Mouse (Mus musculus) lung, embryonic 14.5 days (tissue): ENCODE measurements at regions not wholly inside any gene's neighbourhood (a gene's known extent, or its start where the extent isn't known, plus 50 kb on each side); places are given as distances from the start of the nearest gene placed in this dataset.

Source experiments
- ATAC-seq: fragments of 200-750 bp; cut with Nextera tagmentation; 2 replicates; pipeline ENCODE4 v1.8.0; 2017; ENCODE audit warnings: mild to moderate bottlenecking, moderate TSS enrichment, moderate library complexity; ENCODE audit not compliant: insufficient read depth
- DNase-seq: peaks from one replicate; pipeline ENCODE4 v3.0.0-alpha.2; 2015
- H3K27ac ChIP-seq: fragments of 300-500 bp; sonication (generic); 2 replicates; pipeline ENCODE4 v1.5.1; 2014; ENCODE audit warnings: low read depth, mild to moderate bottlenecking, moderate library complexity
- H3K27me3 ChIP-seq: fragments of 300-500 bp; sonication (generic); 2 replicates; pipeline ENCODE4 v1.6.1; 2014; ENCODE audit warnings: low read length, control low read depth; ENCODE audit not compliant: insufficient read depth
- H3K36me3 ChIP-seq: fragments of 300-500 bp; sonication (generic); 2 replicates; pipeline ENCODE4 v1.6.1; 2014; ENCODE audit warnings: control low read depth; ENCODE audit not compliant: insufficient read depth
- H3K4me1 ChIP-seq: fragments of 300-500 bp; sonication (generic); 2 replicates; pipeline ENCODE4 v1.6.1; 2014; ENCODE audit warnings: antibody characterized with exemption, control low read depth; ENCODE audit not compliant: insufficient read depth
- H3K4me2 ChIP-seq: fragments of 300-500 bp; sonication (generic); 2 replicates; pipeline ENCODE4 v1.6.1; 2014; ENCODE audit warnings: mild to moderate bottlenecking
- H3K4me3 ChIP-seq: fragments of 300-500 bp; sonication (generic); 2 replicates; pipeline ENCODE4 v1.5.1; 2014; ENCODE audit warnings: low read depth, low read length
- H3K9ac ChIP-seq: fragments of 300-500 bp; sonication (generic); 2 replicates; pipeline ENCODE4 v1.6.1; 2014
- H3K9me3 ChIP-seq: fragments of 300-500 bp; sonication (generic); 2 replicates; pipeline ENCODE4 v1.6.1; 2016; ENCODE audit warnings: low read depth, low read length, control low read depth
- CTCF ChIP-seq: IDR thresholded peaks from 2 replicates; pipeline ENCODE4 v1.5.1; 2016; ENCODE audit warnings: antibody characterized with exemption, low read depth
- WGBS: fragments of 180-500 bp; shearing (Covaris S2); extraction: QIAGEN DNeasy Blood & Tissue Kit; methylation state at CpG from one replicate; pipeline ENCODE4 v1.1.7; 2014; 5-methylcytosine and 5-hydroxymethylcytosine counted together

DNA sequence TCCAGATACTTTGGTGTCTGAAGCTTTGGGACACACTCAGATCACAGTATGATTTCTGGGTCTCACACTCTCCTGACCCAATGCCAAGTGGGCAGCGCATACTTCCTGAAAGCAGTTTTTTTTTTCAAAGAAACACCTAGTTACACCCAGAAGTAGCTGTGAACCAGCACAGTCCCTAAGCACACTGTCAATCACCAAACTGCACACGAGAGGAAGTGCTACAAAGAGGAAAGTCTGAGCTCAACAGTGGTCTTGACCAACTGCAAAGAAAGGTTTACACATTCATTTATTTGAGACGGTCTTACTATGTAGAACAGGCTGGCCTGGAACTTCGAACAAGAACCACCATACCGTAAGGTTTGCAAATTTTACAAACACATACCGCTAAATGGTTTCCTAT lies 70.2 kb upstream of the Plekha5 start:
- DNase-seq (peak; percentile 36), ATAC-seq (peak; percentile 66)
- WGBS, result 39% methylated on average over 6 of the region's 6 CpGs
- no peaks in the 10 kb centered on the region; the same call in 1 of the 2 replicates for H3K4me1 ChIP-seq
- peak overlapping the region; percentile 26; the same call in 1 of the 2 replicates for H3K27ac ChIP-seq
- no peaks in the 10 kb centered on the region for H3K36me3 ChIP-seq
- H3K4me3 ChIP-seq, result no peak overlapping the region
- H3K27me3 ChIP-seq, result no peaks in the 10 kb centered on the region
- no peak for TF ChIP-seq CTCF
- H3K4me2 ChIP-seq, result no peak overlapping the region
- H3K9me3 ChIP-seq, result no peaks in the 10 kb centered on the region
- H3K9ac ChIP-seq, result no peak overlapping the region

GRCm38 (mm10) chr6:140351365-140352095 lies 72.3 kb upstream of the Plekha5 start:
- Histone ChIP-seq H3K4me2 (no peak overlapping the region), H3K27me3 (no peaks in the 10 kb centered on the region), H3K27ac (no peak overlapping the region), H3K9me3 (no peaks in the 10 kb centered on the region), H3K36me3 (no peaks in the 10 kb centered on the region), H3K9ac (no peak overlapping the region), H3K4me1 (no peaks in the 10 kb centered on the region; the same call in 1 of the 2 replicates), H3K4me3 (no peak overlapping the region)
- TF ChIP-seq CTCF, result no peak
- DNase-seq (no peak), ATAC-seq (no peak)
- WGBS, result 70% methylated on average over 6 of the region's 6 CpGs

DNA sequence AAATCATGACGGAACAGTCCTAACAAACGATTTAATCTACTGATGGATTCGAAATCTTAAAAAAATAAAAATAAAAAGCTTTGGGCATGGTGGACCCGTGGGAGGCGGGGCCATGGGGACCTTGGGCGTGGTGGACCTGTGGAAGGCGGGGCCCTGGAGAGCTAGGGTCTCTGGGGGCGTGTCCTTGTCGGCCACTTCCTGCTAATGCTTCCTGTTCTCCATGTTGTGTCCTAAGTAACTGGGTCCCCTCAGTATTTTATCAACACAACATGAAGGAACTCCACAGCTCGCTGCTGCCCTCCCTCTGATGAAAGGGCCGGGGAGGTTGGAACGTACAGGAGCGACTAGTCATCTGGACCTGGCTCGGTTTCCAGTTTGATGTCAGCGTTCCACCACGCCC lies 75.3 kb upstream of the Plekha5 start:
- no peak for TF ChIP-seq CTCF
- no peak for ATAC-seq
- 86% methylated on average over 16 of the region's 16 CpGs for WGBS

GRCm38 (mm10) chr6:140346929-140347328 lies 76.9 kb upstream of the Plekha5 start:
- no peaks in the 10 kb centered on the region for H3K4me1 ChIP-seq
- no peaks in the 10 kb centered on the region for H3K27me3 ChIP-seq
- no peak overlapping the region for H3K27ac ChIP-seq
- H3K4me3 ChIP-seq, result no peak overlapping the region
- WGBS, result 77% methylated on average over 6 of the region's 6 CpGs
- no peak for DNase-seq
- H3K36me3 ChIP-seq, result no peaks in the 10 kb centered on the region
- no peak for ATAC-seq
- no peak for TF ChIP-seq CTCF
- no peaks in the 10 kb centered on the region for H3K9me3 ChIP-seq
- H3K4me2 ChIP-seq, result no peak overlapping the region
- no peak overlapping the region for H3K9ac ChIP-seq

More for the DNA sequence above, 75.3 kb upstream of the Plekha5 start:
- Histone ChIP-seq H3K27ac (no peak overlapping the region), H3K9me3 (no peaks in the 10 kb centered on the region), H3K27me3 (no peaks in the 10 kb centered on the region), H3K4me3 (no peak overlapping the region), H3K4me1 (no peaks in the 10 kb centered on the region; the same call in 1 of the 2 replicates), H3K4me2 (no peak overlapping the region), H3K9ac (no peak overlapping the region), H3K36me3 (no peaks in the 10 kb centered on the region)
- no peak for DNase-seq

GRCm38 (mm10) chr6:140343638-140344037 lies 80.2 kb upstream of the Plekha5 start:
- WGBS, result 78% methylated on average over 11 of the region's 11 CpGs
- no peak overlapping the region for H3K27ac ChIP-seq
- no peaks in the 10 kb centered on the region for H3K4me1 ChIP-seq
- no peak overlapping the region for H3K4me2 ChIP-seq
- ATAC-seq (no peak), DNase-seq (no peak)
- no peaks in the 10 kb centered on the region for H3K27me3 ChIP-seq
- H3K36me3 ChIP-seq, result no peaks in the 10 kb centered on the region
- H3K9ac ChIP-seq, result no peak overlapping the region
- no peaks in the 10 kb centered on the region for H3K9me3 ChIP-seq
- H3K4me3 ChIP-seq, result no peak overlapping the region
- TF ChIP-seq CTCF, result no peak

DNA sequence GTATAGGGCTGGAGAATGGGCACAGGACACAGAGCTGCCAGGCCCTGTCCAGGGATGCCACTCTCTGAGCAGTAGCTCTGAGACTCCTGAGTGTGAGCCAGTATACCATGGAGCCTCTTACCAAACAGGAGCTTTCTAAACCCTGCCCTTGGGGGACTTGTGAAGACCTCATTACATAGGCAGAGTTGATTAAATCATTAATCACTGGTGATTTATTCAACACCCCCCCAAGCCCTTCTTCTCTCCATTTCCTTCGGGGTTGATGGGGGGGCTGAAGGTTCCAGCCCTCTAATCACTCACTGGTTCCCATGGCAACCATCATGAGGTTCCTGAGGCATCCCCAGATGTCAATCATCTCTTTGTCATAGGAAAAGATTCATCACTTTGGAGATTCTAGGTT lies 81.0 kb upstream of the Plekha5 start:
- no peaks in the 10 kb centered on the region for H3K27me3 ChIP-seq
- no peak overlapping the region for H3K4me3 ChIP-seq
- H3K9me3 ChIP-seq, result no peaks in the 10 kb centered on the region
- DNase-seq (no peak), ATAC-seq (no peak)
- no peak overlapping the region for H3K9ac ChIP-seq
- WGBS, result 50% methylated on average over 1 of the region's 1 CpGs
- TF ChIP-seq CTCF, result no peak
- H3K4me1 ChIP-seq, result 0 out of 2 replicates have a peak, but pooled peaks cover 2% of the 10 kb centered on the region
- no peak overlapping the region for H3K27ac ChIP-seq
- H3K36me3 ChIP-seq, result no peaks in the 10 kb centered on the region
- no peak overlapping the region for H3K4me2 ChIP-seq

DNA sequence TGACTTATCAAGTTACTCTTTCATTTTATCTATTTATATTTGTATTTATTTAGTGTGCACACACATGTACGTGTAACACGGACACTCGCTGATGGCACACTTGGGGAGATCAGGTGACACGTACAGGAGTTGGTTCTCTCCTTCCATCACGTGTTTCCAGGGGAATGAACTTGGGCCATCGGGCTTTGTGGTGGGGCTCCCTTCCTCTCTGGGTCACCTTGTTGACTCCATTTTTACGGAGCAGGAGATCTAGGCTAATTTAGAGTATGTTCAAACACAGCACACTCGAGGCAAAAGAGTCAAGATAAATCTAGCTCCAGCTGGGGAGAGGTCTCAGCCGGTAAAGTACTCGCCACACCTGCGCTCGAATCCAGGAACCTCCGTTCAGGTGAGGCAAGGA lies 84.1 kb upstream of the Plekha5 start:
- H3K9ac ChIP-seq, result no peak overlapping the region
- no peaks in the 10 kb centered on the region for H3K9me3 ChIP-seq
- peaks cover 24% of the 10 kb centered on the region for H3K4me1 ChIP-seq
- no peak for TF ChIP-seq CTCF
- 67% methylated on average over 13 of the region's 13 CpGs for WGBS
- no peak overlapping the region for H3K4me2 ChIP-seq
- no peak overlapping the region for H3K27ac ChIP-seq
- H3K4me3 ChIP-seq, result no peak overlapping the region
- H3K27me3 ChIP-seq, result no peaks in the 10 kb centered on the region
- H3K36me3 ChIP-seq, result no peaks in the 10 kb centered on the region
- DNase-seq (no peak), ATAC-seq (no peak)
